Mouse (Mus musculus) liver, postnatal 0 days (tissue): ENCODE data around the gene Taok1. TPM values are rescaled to one million over a fixed set of nuclear protein-coding genes. Genes with fewer than 3 reads are reported as not detected.

Experiments
- ATAC-seq: fragments of 200-750 bp; cut with Nextera tagmentation; 2 replicates; pipeline ENCODE4 v1.8.0; 2017; ENCODE audit warnings: mild to moderate bottlenecking, moderate library complexity
- DNase-seq: peaks from one replicate; pipeline ENCODE4 v3.0.0-alpha.2; 2016
- H3K27ac ChIP-seq: fragments of 300-500 bp; sonication (generic); 2 replicates; pipeline ENCODE4 v1.5.1; 2014; ENCODE audit warnings: antibody characterized with exemption, moderate library complexity, mild to moderate bottlenecking, low read depth
- H3K27me3 ChIP-seq: fragments of 300-500 bp; sonication (generic); 2 replicates; pipeline ENCODE4 v1.6.1; 2014; ENCODE audit warnings: low read length, control low read depth, mixed read lengths; ENCODE audit not compliant: insufficient read depth
- H3K36me3 ChIP-seq: fragments of 300-500 bp; sonication (generic); replicated peaks from 2 replicates; pipeline ENCODE4 v1.6.1; 2014; ENCODE audit warnings: mild to moderate bottlenecking, control low read depth, low read length, moderate library complexity, mixed read lengths; ENCODE audit not compliant: insufficient read depth
- H3K4me1 ChIP-seq: fragments of 300-500 bp; sonication (generic); 2 replicates; pipeline ENCODE4 v1.6.1; 2014; ENCODE audit warnings: antibody characterized with exemption, mild to moderate bottlenecking, control low read depth; ENCODE audit not compliant: insufficient read depth
- H3K4me2 ChIP-seq: fragments of 300-500 bp; sonication (generic); 2 replicates; pipeline ENCODE4 v1.6.1; 2014; ENCODE audit warnings: low read depth, mild to moderate bottlenecking, low read length, moderate library complexity, mixed read lengths
- H3K4me3 ChIP-seq: fragments of 300-500 bp; sonication (generic); 2 replicates; pipeline ENCODE4 v1.5.1; 2014; ENCODE audit warnings: low read depth, low read length
- H3K9ac ChIP-seq: fragments of 300-500 bp; sonication (generic); replicated peaks from 2 replicates; pipeline ENCODE4 v1.6.1; 2014; ENCODE audit warnings: mild to moderate bottlenecking, moderate library complexity
- H3K9me3 ChIP-seq: fragments of 300-500 bp; sonication (generic); 2 replicates; pipeline ENCODE4 v1.6.1; 2016; ENCODE audit warnings: mild to moderate bottlenecking, control low read depth, low read length, mixed read lengths
- CTCF ChIP-seq: sonication (generic); IDR thresholded peaks from 2 replicates; pipeline ENCODE4 v1.5.1; 2016; ENCODE audit warnings: antibody characterized with exemption, low read depth
- EP300 ChIP-seq: IDR thresholded peaks from 2 replicates; pipeline ENCODE4 v1.6.1; 2016; ENCODE audit warnings: antibody characterized with exemption, low read depth, mild to moderate bottlenecking
- WGBS: fragments of 180-500 bp; shearing (Covaris S2); extraction: QIAGEN DNeasy Blood & Tissue Kit; methylation state at CpG from one replicate; pipeline ENCODE4 v1.1.7; 2014; ENCODE audit not compliant: insufficient replicate concordance; 5-methylcytosine and 5-hydroxymethylcytosine counted together
- polyA plus RNA-seq: library from polyadenylated mRNA; unstranded; fragments of >200 nt; fragmentation: Nextera tagmentation; extraction: Ambion mirVana; gene quantifications from 2 replicates; pipeline ENCODE4 v1.2.1, GENCODE M21; 2015

Taok1 gene
- polyA plus RNA-seq, 1 experiment from 2014 or later, result 5.0 TPM

DNA sequence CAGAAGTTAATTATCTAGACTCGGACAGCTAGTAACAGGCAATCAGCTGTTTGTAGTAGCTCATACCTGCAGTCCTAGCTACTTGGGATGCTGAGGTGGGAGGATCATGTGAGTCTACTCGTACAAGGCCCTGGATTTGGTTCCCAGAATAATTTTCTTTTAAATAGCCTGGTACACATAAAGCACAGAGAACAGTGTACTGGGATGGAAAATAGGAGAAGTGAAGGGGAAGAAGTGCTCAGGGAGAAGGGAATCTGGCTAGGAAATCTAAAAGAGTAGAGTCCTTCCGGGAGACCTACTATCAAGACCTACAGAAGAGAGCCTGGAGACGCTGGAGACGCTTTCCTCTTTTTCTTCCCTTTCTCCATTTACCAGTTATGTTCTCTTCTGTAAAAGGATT, 16.4 kb upstream of the Taok1 start:
- H3K27me3 ChIP-seq, result peaks cover 5% of the 10 kb centered on the region; the same call in 1 of the 2 replicates
- no peaks in the 10 kb centered on the region for H3K36me3 ChIP-seq
- no peak overlapping the region for H3K27ac ChIP-seq
- ATAC-seq, result no peak
- no peak overlapping the region for H3K9ac ChIP-seq
- H3K9me3 ChIP-seq, result no peaks in the 10 kb centered on the region
- peak overlapping the region; percentile 75 for H3K4me2 ChIP-seq
- WGBS, result 45% methylated on average over 5 of the region's 5 CpGs
- H3K4me3 ChIP-seq, result no peak overlapping the region
- no peak for DNase-seq
- peaks cover 21% of the 10 kb centered on the region for H3K4me1 ChIP-seq
- TF ChIP-seq CTCF, result no peak
- no peak for TF ChIP-seq EP300

- Histone ChIP-seq H3K27ac (no peak overlapping the region), H3K4me1 (peaks cover 18% of the 10 kb centered on the region), H3K9ac (no peak overlapping the region), H3K27me3 (peaks cover 5% of the 10 kb centered on the region; the same call in 1 of the 2 replicates), H3K36me3 (no peaks in the 10 kb centered on the region), H3K4me3 (no peak overlapping the region), H3K9me3 (no peaks in the 10 kb centered on the region), H3K4me2 (no peak overlapping the region)
- TF ChIP-seq EP300 (no peak), CTCF (no peak)
- no peak for ATAC-seq
- no peak for DNase-seq
- 47% methylated on average over 5 of the region's 5 CpGs for WGBS
Observed at GRCm38 (mm10) chr11:77621902-77622535, 14.4 kb upstream of the Taok1 start.

- H3K27me3 ChIP-seq, result no peaks in the 10 kb centered on the region
- no peak overlapping the region for H3K27ac ChIP-seq
- DNase-seq (no peak), ATAC-seq (no peak)
- H3K4me2 ChIP-seq, result no peak overlapping the region
- H3K4me3 ChIP-seq, result no peak overlapping the region
- TF ChIP-seq CTCF, result no peak
- no peak for TF ChIP-seq EP300
- no peaks in the 10 kb centered on the region for H3K9me3 ChIP-seq
- H3K4me1 ChIP-seq, result no peaks in the 10 kb centered on the region
- 62% methylated on average over 5 of the region's 5 CpGs for WGBS
- H3K36me3 ChIP-seq, result no peaks in the 10 kb centered on the region
- no peak overlapping the region for H3K9ac ChIP-seq
Observed at GRCm38 (mm10) chr11:77615084-77615624, 7.5 kb upstream of the Taok1 start.

DNA sequence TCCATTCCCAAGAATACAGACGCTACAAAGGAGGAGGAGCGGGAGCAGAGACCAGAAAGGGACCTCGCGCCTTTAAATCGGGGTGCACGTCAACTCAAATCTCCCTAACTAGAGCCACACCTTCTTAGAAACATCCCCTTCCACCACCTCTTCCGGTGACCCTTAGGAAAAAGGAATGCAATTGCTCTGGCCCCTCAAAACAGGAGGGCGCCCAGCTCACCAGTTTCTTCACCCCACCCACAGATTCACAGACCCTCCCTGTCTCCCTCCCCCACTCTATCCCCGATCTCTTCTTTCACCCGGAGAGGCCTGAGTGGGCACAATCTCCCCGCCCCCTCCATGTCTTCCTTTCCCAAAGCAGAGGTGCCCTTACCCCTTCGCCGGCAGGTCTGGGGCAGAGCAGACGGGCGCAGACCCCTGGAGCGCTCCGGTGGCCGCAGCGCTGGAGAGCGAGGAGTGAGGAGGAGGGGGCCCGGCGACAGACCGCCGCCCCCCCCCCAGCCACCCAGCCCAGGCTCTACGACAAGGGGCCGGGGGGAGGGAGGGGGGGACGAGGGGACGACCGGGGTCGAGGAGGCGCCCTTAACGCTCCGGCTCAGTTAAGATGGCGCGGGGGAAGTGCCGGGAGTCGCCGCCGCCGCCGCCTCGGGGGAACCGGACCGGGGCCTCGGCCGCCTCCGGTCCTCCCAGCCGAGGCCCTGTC, 629 bp downstream of the Taok1 start:
- DNase-seq (peak; percentile 63), ATAC-seq (peak; percentile 51)
- H3K27ac ChIP-seq, result peak overlapping the region; percentile 89
- H3K9ac ChIP-seq, result peak overlapping the region; percentile 95
- no peaks in the 10 kb centered on the region for H3K27me3 ChIP-seq
- H3K9me3 ChIP-seq, result no peaks in the 10 kb centered on the region
- peaks cover 14% of the 10 kb centered on the region for H3K4me1 ChIP-seq
- peak overlapping the region; percentile 82 for H3K4me3 ChIP-seq
- H3K4me2 ChIP-seq, result peak overlapping the region; percentile 82
- TF ChIP-seq EP300 (no peak; the same call in 1 of the 2 replicates), CTCF (no peak)
- H3K36me3 ChIP-seq, result peaks cover 10% of the 10 kb centered on the region
- WGBS, result under 1% methylated on average over 22 of the region's 48 CpGs

DNA sequence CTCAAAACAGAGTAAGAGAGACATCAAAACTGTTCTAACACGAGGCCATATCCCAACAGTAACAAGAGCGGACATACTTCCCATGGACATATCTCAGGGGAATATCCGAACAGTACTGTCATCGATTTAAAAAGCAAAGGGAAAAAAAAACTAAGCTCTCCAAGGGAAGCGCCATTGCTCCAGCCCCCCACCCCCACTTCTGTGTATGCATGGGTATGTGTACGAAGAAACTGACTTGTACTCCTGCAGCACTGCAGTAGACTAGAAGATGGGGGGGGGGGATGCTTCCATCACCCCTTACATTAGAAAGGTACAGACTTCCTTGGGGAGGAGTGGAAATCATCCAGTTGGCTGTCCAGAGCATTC, 1.2 kb downstream of the Taok1 start:
- Histone ChIP-seq H3K36me3 (peaks cover 10% of the 10 kb centered on the region), H3K27ac (0 out of 2 replicates have a peak overlapping the region, but pooled peaks have one; percentile 89), H3K27me3 (no peaks in the 10 kb centered on the region), H3K4me1 (peaks cover 14% of the 10 kb centered on the region), H3K4me2 (peak overlapping the region; percentile 82), H3K9me3 (no peaks in the 10 kb centered on the region), H3K9ac (peak overlapping the region; percentile 95), H3K4me3 (peak overlapping the region; percentile 82)
- no peak for ATAC-seq
- no peak for TF ChIP-seq EP300
- no peak for TF ChIP-seq CTCF
- WGBS, result 8% methylated on average over 6 of the region's 6 CpGs
- DNase-seq, result peak; percentile 21

GRCm38 (mm10) chr11:77597266-77597665, 10.3 kb downstream of the Taok1 start:
- H3K4me2 ChIP-seq, result no peak overlapping the region
- no peak overlapping the region for H3K9ac ChIP-seq
- no peaks in the 10 kb centered on the region for H3K9me3 ChIP-seq
- peaks cover 7% of the 10 kb centered on the region; the same call in 1 of the 2 replicates for H3K4me1 ChIP-seq
- no peak overlapping the region for H3K27ac ChIP-seq
- DNase-seq (no peak), ATAC-seq (no peak)
- H3K4me3 ChIP-seq, result no peak overlapping the region
- no peaks in the 10 kb centered on the region for H3K27me3 ChIP-seq
- TF ChIP-seq EP300, result no peak
- no peak for TF ChIP-seq CTCF
- H3K36me3 ChIP-seq, result peaks cover 7% of the 10 kb centered on the region
